Mouse (Mus musculus) stomach, postnatal 0 days (tissue): ENCODE data around the gene Olfr1046.

ENCODE experiments used
- CTCF ChIP-seq: IDR thresholded peaks from 2 replicates; pipeline ENCODE4 v1.5.1; 2016; ENCODE audit warnings: antibody characterized with exemption, low read depth, mild to moderate bottlenecking, moderate library complexity
- EP300 ChIP-seq: optimal IDR thresholded peaks from 2 replicates; pipeline ENCODE3; 2016; ENCODE audit warnings: antibody characterized with exemption

DNA sequence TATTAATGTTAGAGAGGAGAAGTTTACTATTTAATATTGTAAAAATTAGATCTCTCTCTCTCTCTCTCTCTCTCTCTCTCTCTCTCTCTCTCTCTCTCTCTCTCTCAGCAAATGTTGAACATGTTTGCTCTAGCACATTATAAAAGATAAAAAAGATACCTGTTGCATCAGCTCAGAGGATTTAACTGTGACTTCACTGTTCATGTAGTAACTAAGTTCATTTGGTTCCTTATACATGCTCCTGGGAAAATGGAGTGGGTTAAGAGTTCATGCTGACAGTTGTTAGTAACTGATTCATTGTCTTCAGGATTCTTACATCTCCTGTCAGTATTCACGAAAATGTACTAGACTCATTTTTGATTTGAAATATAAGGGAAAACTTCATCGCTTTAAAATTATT, 51.7 kb downstream of the Olfr1046 start, which contains the start of gene Olfr1043:
- TF ChIP-seq CTCF (no peak), EP300 (no peak)
